Mouse (Mus musculus): ENCODE results near the gene Kcnq2. TPM values are rescaled to one million over a fixed set of nuclear protein-coding genes. Genes with fewer than 3 reads are reported as not detected.
A peak's percentile ranks its signal among the peaks of the same experiment; 100 is the strongest.

Gene Kcnq2
- total RNA-seq, 2 experiments from 2014 or later: 12.8 to 13.5 TPM

GRCm38 (mm10) chr2:181104111-181104510 is 31.0 kb downstream of the Kcnq2 start:
- DNase-seq (ENCODE audit: low spot score in 2 of 2): no peak

GRCm38 (mm10) chr2:181102161-181102560 is 32.9 kb downstream of the Kcnq2 start:
- peak in 1 of 2 experiments; percentile 9 for DNase-seq (ENCODE audit: low spot score in 2 of 2)

DNA sequence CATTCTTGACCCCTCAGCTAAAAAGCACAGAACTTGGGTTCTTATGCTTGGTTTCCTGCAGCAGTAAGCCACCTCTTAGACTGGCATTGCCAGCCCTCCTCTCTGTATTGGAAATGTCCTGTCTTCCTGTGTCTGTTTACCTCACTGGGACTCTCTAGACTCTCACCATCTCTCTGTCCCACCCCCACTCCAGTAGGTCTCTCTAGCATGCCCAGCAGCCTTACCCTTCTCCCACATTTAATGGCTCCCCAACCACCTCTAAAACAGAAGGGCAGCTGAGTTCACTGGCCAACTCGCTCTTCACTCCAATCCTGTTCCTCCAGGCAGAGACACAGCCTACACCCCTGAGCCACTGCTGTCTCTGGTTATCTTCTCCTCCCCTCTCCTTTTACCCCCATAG is 33.5 kb downstream of the Kcnq2 start:
- DNase-seq (ENCODE audit: low spot score in 2 of 2): no peak

- DNase-seq (ENCODE audit: low spot score in 2 of 2): no peak
Measured at GRCm38 (mm10) chr2:181100087-181100486, 35.0 kb downstream of the Kcnq2 start.

DNA sequence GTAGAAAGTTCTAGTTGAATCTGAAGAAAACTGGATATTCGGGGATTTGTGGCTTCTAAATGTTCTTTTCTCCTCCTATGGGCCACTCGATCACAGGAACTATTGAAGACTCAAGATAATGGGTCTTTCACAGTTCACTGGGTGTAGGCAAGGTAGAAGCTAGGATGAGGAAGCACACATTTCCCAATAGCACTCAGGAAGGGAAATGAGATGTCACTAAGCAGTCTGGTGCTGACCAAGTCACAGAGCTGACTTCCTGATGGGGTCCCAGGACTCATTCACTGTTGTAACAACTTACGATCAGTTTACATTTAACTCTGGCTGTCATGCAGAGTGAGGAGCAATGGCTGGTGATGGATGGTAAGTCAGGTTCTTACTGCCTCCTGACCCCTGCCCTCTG is 45.0 kb downstream of the Kcnq2 start:
- DNase-seq (ENCODE audit: low spot score in 2 of 2): no peak

DNA sequence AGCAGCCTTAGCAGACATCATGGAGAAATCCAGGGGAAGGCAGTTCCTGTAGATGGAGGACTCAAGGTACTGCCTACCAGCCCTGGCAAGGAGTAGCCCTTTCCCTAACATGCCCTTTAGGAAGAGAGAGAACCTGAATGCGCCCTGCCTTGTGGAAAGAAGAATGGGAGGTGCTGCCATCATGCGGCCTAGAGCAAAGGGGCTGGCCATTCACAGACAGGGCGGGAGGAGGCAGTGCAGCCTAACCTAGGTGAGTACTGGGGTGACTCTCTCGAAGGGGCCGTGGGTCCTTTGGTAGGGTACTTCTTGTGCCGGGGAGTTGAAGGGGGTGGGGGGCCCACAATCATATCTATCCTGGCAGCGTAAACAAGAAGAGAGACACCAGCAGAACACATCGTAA is 50.1 kb downstream of the Kcnq2 start:
- no peak for DNase-seq (ENCODE audit: low spot score in 2 of 2)

DNA sequence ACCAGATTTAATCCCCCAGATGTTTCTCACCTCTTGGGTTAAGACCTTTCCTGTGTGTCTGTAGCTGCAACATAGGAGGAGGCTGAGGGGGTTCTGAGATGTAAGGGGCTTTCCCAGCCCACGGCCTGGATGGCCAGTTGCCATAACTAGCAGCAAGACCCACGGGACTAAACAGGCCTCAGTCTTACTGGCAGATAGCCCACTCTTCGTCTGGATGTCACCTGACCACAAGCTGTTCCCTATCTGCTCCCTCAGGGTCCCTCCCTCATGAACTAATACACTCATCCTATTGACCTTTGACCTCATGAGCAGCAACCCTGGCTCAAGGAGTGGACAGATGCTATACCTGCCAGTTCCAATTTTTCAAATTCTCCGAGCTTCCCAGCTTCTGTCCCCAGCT is 51.2 kb downstream of the Kcnq2 start:
- no peak for DNase-seq (ENCODE audit: low spot score in 2 of 2)

- DNase-seq (ENCODE audit: low spot score in 2 of 2): no peak
Measured at GRCm38 (mm10) chr2:181080886-181081285, 54.2 kb downstream of the Kcnq2 start.

DNA sequence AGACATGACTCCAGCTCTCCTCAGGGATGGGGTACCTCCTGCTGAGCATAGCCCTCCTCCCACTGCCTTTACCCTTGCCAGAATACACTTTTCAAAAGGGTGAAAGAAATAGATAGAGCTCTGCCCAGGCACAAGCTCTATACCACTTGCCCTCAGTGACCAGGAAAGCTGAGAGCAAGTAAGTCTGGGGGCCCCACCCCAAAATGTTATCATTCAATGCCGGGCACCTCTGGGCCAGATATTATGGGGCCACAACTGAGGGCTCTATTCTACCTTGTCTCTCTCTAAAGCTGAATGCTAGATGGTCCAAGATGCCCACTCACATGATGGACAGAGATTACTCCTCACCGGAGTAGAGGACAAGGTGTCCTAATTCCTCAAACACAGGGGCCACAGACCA is 55.6 kb downstream of the Kcnq2 start:
- no peak for DNase-seq (ENCODE audit: low spot score in 2 of 2)

DNA sequence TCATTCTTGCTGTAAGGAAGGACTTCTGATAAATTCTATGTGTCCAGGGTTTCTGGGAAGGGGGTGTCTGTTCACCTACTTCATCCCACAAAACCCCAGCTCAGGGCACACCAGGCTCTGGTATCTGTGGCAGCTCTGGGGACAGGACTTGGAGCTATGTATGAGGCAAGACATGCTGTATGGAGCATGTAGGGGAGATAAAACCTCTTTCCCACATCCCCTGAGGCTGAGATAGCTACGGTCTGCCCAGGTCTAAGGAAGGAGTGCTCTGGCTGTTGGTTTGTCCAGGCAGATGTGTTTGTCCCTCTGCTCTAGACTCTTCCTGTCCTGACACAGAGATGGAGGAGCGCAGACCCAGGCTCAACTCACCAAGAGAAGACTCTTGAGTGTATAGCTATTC is 56.2 kb downstream of the Kcnq2 start:
- DNase-seq (ENCODE audit: low spot score in 2 of 2): no peak

DNA sequence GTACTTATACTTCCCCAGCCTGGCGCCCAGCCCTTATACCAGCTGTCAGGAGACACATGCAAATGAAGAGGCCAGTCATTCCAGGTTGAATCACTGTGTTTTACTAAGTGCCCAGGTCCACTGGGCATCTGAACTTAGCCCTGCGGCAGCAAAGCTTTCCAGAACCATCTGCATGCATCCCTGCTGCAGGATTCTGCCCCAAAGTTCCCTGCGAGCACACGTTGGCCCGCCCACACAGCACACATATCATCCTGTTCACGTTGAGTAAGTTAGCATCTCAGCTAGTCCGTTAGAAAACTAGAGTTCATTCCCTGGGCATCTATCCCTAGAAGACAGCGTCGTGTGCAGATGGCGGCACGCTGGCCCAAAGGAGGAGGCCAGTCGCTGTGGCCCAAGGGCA is 59.6 kb downstream of the Kcnq2 start:
- no peak for DNase-seq (ENCODE audit: low spot score in 2 of 2)

GRCm38 (mm10) chr2:181072403-181072714 is 62.7 kb downstream of the Kcnq2 start:
- DNase-seq (ENCODE audit: low spot score in 2 of 2): no peak

DNA sequence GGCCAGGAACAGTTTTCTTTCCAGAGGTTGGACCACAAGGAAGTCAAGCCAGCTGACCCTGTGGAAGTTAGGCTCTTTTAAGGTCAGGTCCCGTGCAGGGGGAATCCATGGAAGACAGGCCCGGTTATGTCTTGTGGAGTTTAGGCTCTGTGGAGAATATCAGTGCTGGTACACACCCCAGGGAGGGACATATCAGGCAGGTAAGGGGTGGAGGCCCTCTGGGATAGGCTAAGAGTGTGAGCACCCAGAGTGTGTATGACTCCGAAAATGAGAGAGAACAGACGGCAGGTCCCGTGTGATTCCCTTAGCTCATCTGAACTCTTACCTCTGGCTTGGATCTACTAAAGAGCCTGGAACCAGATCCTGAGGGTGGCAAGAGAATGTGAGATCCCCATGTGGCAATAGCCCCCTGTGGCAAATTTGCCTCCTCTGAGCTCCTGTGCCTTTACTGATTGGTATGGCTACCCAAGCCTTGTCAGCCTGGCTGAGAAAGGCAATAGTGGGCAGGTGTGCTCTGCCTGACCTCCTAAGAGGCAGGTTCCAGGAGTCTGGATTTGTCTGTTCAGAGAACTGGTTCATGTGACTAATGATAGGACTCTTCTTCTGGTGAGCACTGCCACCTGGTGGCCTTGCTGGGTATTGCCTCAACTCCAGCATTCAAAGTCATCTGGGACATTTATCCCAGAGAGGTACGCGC is 63.2 kb downstream of the Kcnq2 start:
- DNase-seq (ENCODE audit: low spot score in 2 of 2): peak; percentile 53 to 73

GRCm38 (mm10) chr2:181070136-181070535 is 65.0 kb downstream of the Kcnq2 start:
- no peak for DNase-seq (ENCODE audit: low spot score in 2 of 2)

DNA sequence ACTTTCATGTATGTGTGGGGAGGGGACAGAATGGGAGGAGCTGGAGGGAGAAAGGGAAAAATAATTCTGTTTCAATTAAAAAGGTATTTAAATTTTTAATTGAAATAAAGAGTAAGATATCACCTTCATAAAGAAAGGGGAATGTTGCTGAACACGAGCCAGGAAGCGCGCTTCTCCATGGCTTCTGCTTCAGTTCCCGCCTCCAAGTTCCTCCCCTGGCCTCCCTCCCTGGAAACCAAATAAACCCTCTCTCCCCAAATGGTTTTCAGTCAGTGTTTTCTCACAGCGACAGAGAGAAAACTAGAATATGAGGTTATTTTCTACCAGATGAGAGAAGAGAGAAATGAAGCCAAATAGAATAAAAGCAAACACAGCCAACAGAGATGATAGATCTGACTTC is 66.6 kb downstream of the Kcnq2 start:
- no peak for DNase-seq (ENCODE audit: low spot score in 2 of 2)

DNA sequence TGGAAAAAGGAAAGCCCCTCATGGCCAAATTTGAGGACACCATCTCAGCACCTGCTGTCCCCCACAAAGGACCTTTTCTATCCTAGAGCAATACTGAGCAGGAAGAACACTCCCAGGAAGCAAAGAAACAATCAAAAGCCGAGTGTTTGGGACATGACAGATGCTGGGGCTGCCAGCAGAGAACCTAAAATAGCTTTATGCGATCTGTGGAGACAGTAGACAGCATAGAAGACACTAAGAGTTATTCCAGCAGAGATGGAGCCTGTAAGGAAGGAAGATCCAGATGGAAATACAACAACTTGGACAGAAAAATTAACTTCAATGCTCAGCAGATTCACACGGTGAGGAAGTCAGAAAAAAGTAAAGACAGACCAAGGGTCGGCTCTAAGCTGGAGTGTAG is 69.3 kb downstream of the Kcnq2 start:
- no peak for DNase-seq (ENCODE audit: low spot score in 2 of 2)

DNA sequence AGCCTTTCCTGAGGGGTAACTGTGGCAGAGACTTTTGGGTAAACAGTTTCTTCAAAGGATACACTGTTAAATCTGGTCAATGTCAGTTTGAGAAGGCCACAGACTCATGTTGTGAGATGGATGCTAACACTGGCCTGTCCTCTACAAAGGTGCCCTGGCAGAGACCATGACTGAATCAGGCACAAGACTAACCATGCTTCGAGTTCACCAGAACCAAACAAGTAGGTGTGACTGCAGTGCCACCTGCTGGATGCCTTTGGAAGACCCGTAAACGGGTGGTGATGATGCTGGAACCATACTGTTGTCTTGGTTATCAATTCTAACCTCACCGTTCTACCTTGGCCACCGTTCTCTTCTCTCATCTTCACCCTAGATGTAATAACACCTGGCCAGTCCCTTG is 75.0 kb downstream of the Kcnq2 start:
- peak; percentile 55 to 65 for DNase-seq (ENCODE audit: low spot score in 2 of 2)

DNA sequence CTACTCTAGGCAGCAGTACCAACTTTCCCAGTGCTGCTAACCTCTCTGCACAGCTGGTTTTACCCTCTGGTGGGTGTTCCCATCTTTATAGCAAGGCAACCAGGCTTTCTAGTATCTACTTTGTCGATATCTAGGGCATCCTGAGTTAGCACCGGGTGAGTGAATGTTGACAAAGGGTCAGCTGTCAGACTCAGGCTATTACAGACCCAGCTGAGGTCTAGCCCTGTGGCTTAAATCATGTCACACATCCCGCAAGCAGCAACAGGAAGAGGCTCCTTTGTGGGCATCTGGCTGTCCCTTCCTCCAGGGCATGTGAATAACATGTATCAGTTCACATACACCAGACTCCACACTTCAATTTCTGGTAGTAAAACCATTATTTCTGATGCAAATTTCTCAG is 76.9 kb downstream of the Kcnq2 start:
- no peak for DNase-seq (ENCODE audit: low spot score in 2 of 2)

GRCm38 (mm10) chr2:181057341-181057740 is 77.8 kb downstream of the Kcnq2 start:
- no peak for DNase-seq (ENCODE audit: low spot score in 2 of 2)

DNA sequence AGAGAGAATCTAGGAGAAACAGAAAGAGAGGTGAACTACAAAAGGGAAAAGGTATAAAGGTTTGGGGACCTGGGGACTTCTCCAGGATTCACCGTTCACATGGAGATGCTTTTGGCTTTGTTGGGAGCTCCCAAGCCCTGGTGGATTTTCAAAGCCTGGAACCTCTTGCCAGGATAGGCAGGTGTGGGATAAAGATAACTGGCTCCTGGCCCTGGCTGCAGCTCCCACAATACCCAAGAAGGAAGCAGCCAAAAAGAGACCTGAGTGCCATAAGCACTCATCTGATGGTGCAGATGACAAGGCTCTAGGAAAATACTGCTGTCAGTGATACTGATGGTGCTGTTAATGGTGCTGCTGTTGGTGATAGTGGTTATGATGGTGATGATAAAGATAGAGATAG is 82.9 kb downstream of the Kcnq2 start:
- DNase-seq (ENCODE audit: low spot score in 2 of 2): no peak

DNA sequence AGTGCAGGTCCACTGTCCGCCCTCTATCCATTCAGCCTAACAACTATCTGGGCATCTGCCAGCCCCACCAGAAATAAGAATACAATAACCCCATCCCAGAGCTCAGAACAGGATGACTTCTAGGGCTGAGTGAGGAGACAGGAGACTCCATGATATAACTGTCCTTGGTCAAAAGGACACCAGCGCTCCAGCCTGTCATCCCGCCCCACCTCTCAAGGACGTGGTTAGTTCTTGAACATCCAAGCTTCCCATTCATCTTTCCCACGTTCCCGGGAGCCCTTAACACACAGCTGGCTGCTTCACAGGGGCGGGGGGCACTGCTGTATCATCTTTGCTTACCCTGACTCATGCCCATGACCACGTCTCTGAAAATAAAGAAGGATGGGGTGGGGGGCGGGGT is 86.1 kb downstream of the Kcnq2 start:
- no peak for DNase-seq (ENCODE audit: low spot score in 2 of 2)

DNA sequence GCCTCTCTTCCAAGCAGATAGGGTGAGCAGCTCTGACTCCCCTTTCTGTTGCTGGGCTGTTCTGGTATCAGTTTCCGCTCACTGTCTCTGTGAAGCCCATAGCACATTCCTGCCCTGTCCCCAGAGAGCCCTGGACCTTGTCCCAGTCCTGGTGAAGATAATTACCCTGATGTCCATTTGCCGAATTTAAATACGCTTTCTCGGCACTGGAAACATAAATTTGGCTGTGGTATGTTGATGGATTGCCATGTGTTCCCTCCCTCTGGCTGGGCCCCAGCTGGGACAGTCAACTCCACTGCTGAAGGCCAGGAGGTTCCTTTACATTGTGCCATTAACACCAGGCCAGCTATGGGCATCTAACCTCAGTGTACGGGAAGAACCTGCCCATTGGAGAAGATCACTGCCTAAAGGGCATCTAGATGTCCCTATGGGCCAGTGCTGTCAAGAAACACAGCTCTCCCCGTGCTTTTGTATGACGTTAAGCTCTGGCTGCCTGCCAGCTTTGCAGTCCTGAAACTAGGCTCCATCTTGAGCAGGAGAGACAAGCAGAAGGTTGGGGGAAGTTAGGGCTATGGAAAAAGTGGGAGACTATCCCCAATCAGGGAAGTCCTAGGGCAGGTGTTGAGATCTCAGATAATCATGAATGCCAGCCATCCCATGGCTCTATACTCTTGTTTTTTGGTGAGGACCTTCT is 86.7 kb downstream of the Kcnq2 start:
- no peak for DNase-seq (ENCODE audit: low spot score in 2 of 2)

DNA sequence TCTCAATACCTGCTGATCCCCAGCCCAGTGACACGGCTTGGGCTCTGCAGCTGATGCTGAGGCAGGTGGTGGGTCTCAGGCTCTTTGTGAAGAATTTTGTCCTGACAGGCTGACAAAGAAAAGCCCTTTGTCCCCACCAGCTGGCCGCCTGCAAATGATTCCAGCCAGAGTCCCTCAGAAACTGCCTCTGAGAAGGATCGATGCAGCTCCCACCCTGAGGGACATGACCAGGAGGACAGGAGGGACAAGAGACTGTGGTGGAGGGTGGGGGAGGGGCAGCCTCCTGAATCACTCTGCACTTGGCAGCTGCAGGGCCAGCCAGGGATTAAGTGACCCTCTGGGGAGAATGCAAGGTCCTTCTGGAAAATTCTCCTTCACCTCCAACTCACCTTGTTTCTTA is 91.1 kb downstream of the Kcnq2 start:
- DNase-seq (ENCODE audit: low spot score in 2 of 2): no peak

Data from adrenal gland, postnatal 4 days (tissue).